Mouse (Mus musculus) effector memory CD4-positive, alpha-beta T cell, adult 7 months (primary cell): ENCODE measurements around the gene Rps6kl1. TPM values are rescaled to one million over a fixed set of nuclear protein-coding genes. Genes with fewer than 3 reads are reported as not detected.

Source experiments
- polyA plus RNA-seq: library from polyadenylated mRNA; unstranded; fragments of 100-300 nt; shearing (Covaris generic); gene quantifications from one replicate; pipeline ENCODE4 v1.2.1, GENCODE M21; 2017

Gene Rps6kl1
- 0.76 TPM for polyA plus RNA-seq

GRCm38 (mm10) chr12:85151002-85151774 lies at the start of gene Rps6kl1:
Rps6kl1 (minus strand) TSS chr12:85151264.

DNA sequence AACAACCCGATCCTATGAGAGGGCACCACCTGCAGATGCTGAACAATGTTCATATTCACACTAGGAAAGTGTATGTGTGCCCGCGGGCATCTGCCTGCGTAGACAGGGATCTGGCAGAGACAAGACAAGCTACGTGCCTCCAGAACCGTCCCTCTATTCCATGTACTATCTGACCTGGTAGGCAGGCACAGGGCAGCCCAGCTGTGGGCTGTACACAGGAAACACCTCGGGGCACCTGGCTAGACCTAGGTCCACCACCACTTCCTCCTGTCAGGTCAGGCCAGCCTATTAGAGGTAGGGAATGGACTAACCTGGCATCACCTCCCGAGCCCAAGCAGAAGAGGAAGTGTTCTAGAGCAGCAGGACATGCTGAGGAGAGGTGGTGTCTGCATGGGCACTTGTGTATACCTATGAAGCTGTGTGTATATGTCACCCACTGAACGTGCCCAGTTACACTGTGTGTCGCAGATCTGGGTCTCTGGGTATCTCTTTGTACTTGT lies 26.7 kb upstream of the Rps6kl1 start, which contains the start of gene Pgf:
TSS of gene Pgf (minus strand) at position 51 of the 500 bp plus-strand sequence.

GRCm38 (mm10) chr12:85110698-85111592 lies 40.1 kb downstream of the Rps6kl1 start, which contains the start of the genes Prox2 and Dlst:
Prox2 (minus strand) TSS chr12:85110759.
Dlst (plus strand) TSS chr12:85110833.

Other genes starting within 250 kb of the Rps6kl1 start
- 112 TPM for gene Fcf1, start 180.4 kb downstream of the Rps6kl1 start, polyA plus RNA-seq
- gene Arel1, start 180.4 kb downstream of the Rps6kl1 start, polyA plus RNA-seq = 17.0 TPM
- gene Ylpm1, start 154.9 kb downstream of the Rps6kl1 start, polyA plus RNA-seq = 24.0 TPM
- gene Prox2, start 40.5 kb downstream of the Rps6kl1 start, polyA plus RNA-seq = 5.3 TPM
- 91.3 TPM for gene Dlst, start 40.4 kb downstream of the Rps6kl1 start, polyA plus RNA-seq
- not detected for gene Pgf, start 26.5 kb upstream of the Rps6kl1 start, polyA plus RNA-seq
- 78.2 TPM for gene Eif2b2, start 68.2 kb upstream of the Rps6kl1 start, polyA plus RNA-seq
- 3.5 TPM for gene Mlh3, start 119.3 kb upstream of the Rps6kl1 start, polyA plus RNA-seq
- gene Acyp1, start 137.2 kb upstream of the Rps6kl1 start, polyA plus RNA-seq = 21.4 TPM
- 0.13 TPM for gene Zc2hc1c, start 137.3 kb upstream of the Rps6kl1 start, polyA plus RNA-seq
- gene Nek9, start 188.1 kb upstream of the Rps6kl1 start, polyA plus RNA-seq = 22.8 TPM
- 202 TPM for gene Tmed10, start 223.6 kb upstream of the Rps6kl1 start, polyA plus RNA-seq